Mouse (Mus musculus) liver, postnatal 0 days (tissue): ENCODE measurements around the gene AW549877. TPM values are rescaled to one million over a fixed set of nuclear protein-coding genes. Genes with fewer than 3 reads are reported as not detected.

Experiments
- ATAC-seq: fragments of 200-750 bp; cut with Nextera tagmentation; 2 replicates; pipeline ENCODE4 v1.8.0; 2017; ENCODE audit warnings: mild to moderate bottlenecking, moderate library complexity
- DNase-seq: peaks from one replicate; pipeline ENCODE4 v3.0.0-alpha.2; 2016
- H3K27ac ChIP-seq: fragments of 300-500 bp; sonication (generic); 2 replicates; pipeline ENCODE4 v1.5.1; 2014; ENCODE audit warnings: antibody characterized with exemption, moderate library complexity, mild to moderate bottlenecking, low read depth
- H3K27me3 ChIP-seq: fragments of 300-500 bp; sonication (generic); 2 replicates; pipeline ENCODE4 v1.6.1; 2014; ENCODE audit warnings: low read length, control low read depth, mixed read lengths; ENCODE audit not compliant: insufficient read depth
- H3K36me3 ChIP-seq: fragments of 300-500 bp; sonication (generic); replicated peaks from 2 replicates; pipeline ENCODE4 v1.6.1; 2014; ENCODE audit warnings: mild to moderate bottlenecking, control low read depth, low read length, moderate library complexity, mixed read lengths; ENCODE audit not compliant: insufficient read depth
- H3K4me1 ChIP-seq: fragments of 300-500 bp; sonication (generic); 2 replicates; pipeline ENCODE4 v1.6.1; 2014; ENCODE audit warnings: antibody characterized with exemption, mild to moderate bottlenecking, control low read depth; ENCODE audit not compliant: insufficient read depth
- H3K4me2 ChIP-seq: fragments of 300-500 bp; sonication (generic); 2 replicates; pipeline ENCODE4 v1.6.1; 2014; ENCODE audit warnings: low read depth, mild to moderate bottlenecking, low read length, moderate library complexity, mixed read lengths
- H3K4me3 ChIP-seq: fragments of 300-500 bp; sonication (generic); 2 replicates; pipeline ENCODE4 v1.5.1; 2014; ENCODE audit warnings: low read depth, low read length
- H3K9ac ChIP-seq: fragments of 300-500 bp; sonication (generic); replicated peaks from 2 replicates; pipeline ENCODE4 v1.6.1; 2014; ENCODE audit warnings: mild to moderate bottlenecking, moderate library complexity
- H3K9me3 ChIP-seq: fragments of 300-500 bp; sonication (generic); 2 replicates; pipeline ENCODE4 v1.6.1; 2016; ENCODE audit warnings: mild to moderate bottlenecking, control low read depth, low read length, mixed read lengths
- CTCF ChIP-seq: sonication (generic); IDR thresholded peaks from 2 replicates; pipeline ENCODE4 v1.5.1; 2016; ENCODE audit warnings: antibody characterized with exemption, low read depth
- EP300 ChIP-seq: IDR thresholded peaks from 2 replicates; pipeline ENCODE4 v1.6.1; 2016; ENCODE audit warnings: antibody characterized with exemption, low read depth, mild to moderate bottlenecking
- WGBS: fragments of 180-500 bp; shearing (Covaris S2); extraction: QIAGEN DNeasy Blood & Tissue Kit; methylation state at CpG from one replicate; pipeline ENCODE4 v1.1.7; 2014; ENCODE audit not compliant: insufficient replicate concordance; 5-methylcytosine and 5-hydroxymethylcytosine counted together
- polyA plus RNA-seq: library from polyadenylated mRNA; unstranded; fragments of >200 nt; fragmentation: Nextera tagmentation; extraction: Ambion mirVana; gene quantifications from 2 replicates; pipeline ENCODE4 v1.2.1, GENCODE M21; 2015

AW549877 gene
- polyA plus RNA-seq, 1 experiment from 2014 or later, result 5.7 TPM

GRCm38 (mm10) chr15:4027671-4028410, 32.3 kb upstream of the AW549877 start:
- no peaks in the 10 kb centered on the region for H3K9me3 ChIP-seq
- ATAC-seq (no peak), DNase-seq (no peak)
- H3K27me3 ChIP-seq, result no peaks in the 10 kb centered on the region
- peaks cover 3% of the 10 kb centered on the region for H3K4me1 ChIP-seq
- TF ChIP-seq EP300, result no peak
- no peak for TF ChIP-seq CTCF
- H3K4me2 ChIP-seq, result peak overlapping the region; percentile 97
- peak overlapping the region; percentile 78 for H3K4me3 ChIP-seq
- no peak overlapping the region for H3K27ac ChIP-seq
- H3K9ac ChIP-seq, result peak overlapping the region; percentile 68
- WGBS, result 21% methylated on average over 6 of the region's 6 CpGs
- no peaks in the 10 kb centered on the region for H3K36me3 ChIP-seq

DNA sequence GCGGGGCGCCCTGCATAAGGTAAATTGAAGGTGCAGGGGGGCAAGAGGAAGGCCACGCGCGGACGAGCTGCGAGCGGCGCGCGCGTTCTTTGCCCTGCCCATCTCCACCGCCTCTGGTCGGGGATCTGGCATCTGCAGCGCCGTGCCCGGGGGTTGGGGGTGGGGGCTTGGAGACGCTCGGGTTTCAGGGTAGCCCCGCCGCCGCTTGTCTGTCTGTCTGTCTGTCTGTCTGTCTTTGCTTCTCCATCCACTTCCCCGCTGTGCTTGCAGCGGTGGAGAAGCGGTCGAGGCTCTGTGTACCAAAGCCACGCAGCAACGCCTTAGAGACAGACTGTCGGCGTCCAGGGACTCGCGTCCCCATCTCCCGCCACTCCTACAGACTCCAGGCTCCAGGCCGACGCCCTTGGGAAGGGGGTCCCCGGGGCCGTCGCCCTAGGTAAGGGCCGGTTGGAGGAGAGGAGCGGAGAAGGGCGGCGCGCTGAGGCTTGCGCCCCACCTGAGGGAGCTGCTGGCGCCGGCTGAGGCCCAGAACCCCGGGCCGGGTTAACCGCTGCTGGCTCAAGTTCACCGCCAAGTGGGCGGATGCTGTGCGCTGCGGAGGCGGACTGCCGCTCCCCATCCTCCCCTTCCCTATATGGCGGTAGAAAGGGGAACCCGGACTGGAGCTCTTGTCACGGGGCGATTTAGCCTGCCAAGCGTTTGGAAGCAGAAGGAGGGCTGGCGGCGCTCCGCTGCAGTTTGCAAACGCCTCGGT, 31.5 kb upstream of the AW549877 start:
- Histone ChIP-seq H3K4me1 (peaks cover 3% of the 10 kb centered on the region), H3K4me3 (peak overlapping the region; percentile 78), H3K27ac (peak overlapping the region; percentile 76), H3K4me2 (peak overlapping the region; percentile 97), H3K36me3 (no peaks in the 10 kb centered on the region), H3K9me3 (no peaks in the 10 kb centered on the region), H3K9ac (peak overlapping the region; percentile 68), H3K27me3 (no peaks in the 10 kb centered on the region)
- peak; percentile 70 for ATAC-seq
- DNase-seq, result peak; percentile 76
- WGBS, result 0% methylated on average over 59 of the region's 65 CpGs
- TF ChIP-seq CTCF (no peak), EP300 (no peak; the same call in 1 of the 2 replicates)

GRCm38 (mm10) chr15:4026231-4026773, 30.8 kb upstream of the AW549877 start, which contains the start of gene Oxct1:
TSS of gene Oxct1 (plus strand) at chr15:4026383.
- no peaks in the 10 kb centered on the region for H3K27me3 ChIP-seq
- peak within 1 kb of the TSS; percentile 68 for H3K9ac ChIP-seq
- no peaks in the 10 kb centered on the region for H3K36me3 ChIP-seq
- peak within 1 kb of the TSS; percentile 78 for H3K4me3 ChIP-seq
- TF ChIP-seq CTCF, result peak; percentile 63
- TF ChIP-seq EP300, result no peak
- H3K4me2 ChIP-seq, result peak within 1 kb of the TSS; percentile 97
- peaks cover 3% of the 10 kb centered on the region for H3K4me1 ChIP-seq
- H3K27ac ChIP-seq, result peak within 1 kb of the TSS; percentile 76
- 4% methylated on average over 44 of the region's 45 CpGs for WGBS
- no peaks in the 10 kb centered on the region for H3K9me3 ChIP-seq
- peak; percentile 86 for ATAC-seq
- peak; percentile 80 for DNase-seq

GRCm38 (mm10) chr15:4025508-4025904, 30.0 kb upstream of the AW549877 start:
- H3K36me3 ChIP-seq, result no peaks in the 10 kb centered on the region
- peaks cover 3% of the 10 kb centered on the region for H3K4me1 ChIP-seq
- TF ChIP-seq CTCF, result no peak
- H3K9me3 ChIP-seq, result no peaks in the 10 kb centered on the region
- no peak for ATAC-seq
- H3K4me2 ChIP-seq, result peak overlapping the region; percentile 97; the same call in 1 of the 2 replicates
- DNase-seq, result no peak
- no peak overlapping the region for H3K9ac ChIP-seq
- 64% methylated on average over 11 of the region's 11 CpGs for WGBS
- no peak overlapping the region for H3K27ac ChIP-seq
- no peak overlapping the region for H3K4me3 ChIP-seq
- H3K27me3 ChIP-seq, result no peaks in the 10 kb centered on the region

DNA sequence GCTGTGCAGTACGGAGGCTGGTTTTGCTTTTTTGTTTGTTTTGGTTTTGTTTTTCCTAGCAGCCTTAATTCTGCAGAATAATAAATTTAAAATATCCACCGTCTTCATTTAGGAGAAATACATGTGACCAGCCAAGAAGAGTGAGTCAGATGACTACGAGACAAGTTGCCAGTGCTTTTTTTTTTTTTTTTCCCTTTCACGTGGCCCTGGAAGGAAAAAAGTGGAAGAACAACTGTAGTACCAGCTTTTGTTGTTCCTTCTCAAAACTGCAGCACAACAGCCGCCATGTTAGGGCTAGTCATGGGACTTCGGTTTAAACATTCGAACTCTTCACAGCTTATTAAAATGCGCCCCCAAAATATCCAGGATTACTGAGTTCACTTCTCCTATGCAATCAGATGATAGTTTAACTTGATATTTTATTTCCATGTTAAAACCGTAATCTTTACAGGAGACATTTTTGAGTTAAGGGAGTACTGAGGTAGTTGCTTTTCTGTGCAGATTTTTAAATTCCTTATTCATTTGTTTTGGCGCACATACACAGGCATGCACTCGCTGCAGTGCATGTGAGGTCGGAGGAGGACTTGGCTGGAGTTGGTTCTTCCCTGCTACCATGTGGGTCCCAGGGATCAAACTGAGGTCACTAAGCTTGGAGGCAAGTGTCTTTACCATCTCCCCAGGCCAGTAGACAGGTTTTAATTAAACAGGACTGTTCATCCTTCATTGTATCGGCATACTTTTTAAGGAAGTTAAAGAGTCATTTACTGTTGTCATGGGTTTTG, 29.4 kb upstream of the AW549877 start:
- WGBS, result 77% methylated on average over 13 of the region's 13 CpGs
- Histone ChIP-seq H3K4me2 (no peak overlapping the region), H3K27me3 (no peaks in the 10 kb centered on the region), H3K27ac (no peak overlapping the region), H3K36me3 (no peaks in the 10 kb centered on the region), H3K4me3 (no peak overlapping the region), H3K9me3 (no peaks in the 10 kb centered on the region), H3K9ac (no peak overlapping the region), H3K4me1 (peaks cover 3% of the 10 kb centered on the region)
- TF ChIP-seq EP300 (no peak), CTCF (no peak)
- ATAC-seq (no peak), DNase-seq (no peak)
